Mouse (Mus musculus): ENCODE measurements around the gene Rbm43. TPM values are rescaled to one million over a fixed set of nuclear protein-coding genes. Genes with fewer than 3 reads are reported as not detected.

Gene Rbm43
- polyA plus RNA-seq (2014; fragmentation: Illumina TruSeq; extraction: RNeasy Lipid Tissue Mini Kit (QIAGEN cat#74804); ENCODE audit: low read depth, low replicate concordance) = 21.8 TPM

GRCm38 (mm10) chr2:51934574-51935334 lies at the start of gene Rbm43:
Gene Rbm43, minus strand, starts transcription at chr2:51935163.

GRCm38 (mm10) chr2:51973410-51973968 lies 38.5 kb upstream of the Rbm43 start, which contains the start of gene Nmi:
Gene Nmi, minus strand, starts transcription at chr2:51973494.

Other genes starting within 250 kb of the Rbm43 start
- gene Nmi, start 38.3 kb upstream of the Rbm43 start, polyA plus RNA-seq (2014; fragmentation: Illumina TruSeq; extraction: RNeasy Lipid Tissue Mini Kit (QIAGEN cat#74804); ENCODE audit: low read depth, low replicate concordance) = 34.2 TPM
- not detected for gene Tnfaip6, start 102.8 kb upstream of the Rbm43 start, polyA plus RNA-seq (2014; fragmentation: Illumina TruSeq; extraction: RNeasy Lipid Tissue Mini Kit (QIAGEN cat#74804); ENCODE audit: low read depth, low replicate concordance)
- 39.3 TPM for gene Rif1, start 137.7 kb upstream of the Rbm43 start, polyA plus RNA-seq (2014; fragmentation: Illumina TruSeq; extraction: RNeasy Lipid Tissue Mini Kit (QIAGEN cat#74804); ENCODE audit: low read depth, low replicate concordance)

All from kidney, adult 10 weeks (tissue).